Mouse (Mus musculus): ENCODE data around the gene Gm3005. TPM values are rescaled to one million over a fixed set of nuclear protein-coding genes. Genes with fewer than 3 reads are reported as not detected.
"Not testable (repeated sequence)": the region's sequence is repeated elsewhere in the genome, so short reads cannot be mapped to it uniquely, and the experiment has no call there.

Gm3005 gene
- 0.21 and 0.53 TPM in 2 replicates for polyA plus RNA-seq (2015; fragmentation: Nextera tagmentation; extraction: Ambion mirVana)

DNA sequence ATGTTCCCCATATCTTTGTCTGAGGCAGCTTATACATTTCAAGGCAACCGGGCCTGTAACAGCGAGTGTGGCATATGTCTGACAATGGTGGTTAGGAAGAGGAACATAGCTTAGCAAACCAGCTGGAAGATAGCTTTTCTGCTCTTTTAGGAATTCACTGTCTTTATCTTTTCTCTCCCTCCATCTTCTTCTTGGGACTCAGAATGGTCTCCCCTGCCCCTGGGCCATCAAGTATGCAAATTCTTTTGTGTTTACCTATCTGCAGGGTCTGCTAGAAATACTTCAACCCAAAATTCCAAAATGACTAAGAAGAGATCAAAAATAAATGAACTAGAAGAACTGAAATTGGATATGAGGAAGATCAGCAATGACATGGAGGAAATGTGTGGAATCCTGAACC lies at the start of gene Gm3005:
Gm3005 (plus strand) TSS at position 301 of the 400 bp plus-strand sequence.
- not testable (repeated sequence) for H3K4me3 ChIP-seq (replicated peaks; ENCODE audit: low read length); H3K9ac ChIP-seq (ENCODE audit: low read length); H3K4me2 ChIP-seq (ENCODE audit: low read depth, low read length); ATAC-seq (ENCODE audit: insufficient read depth, low FRiP score); H3K36me3 ChIP-seq (ENCODE audit: control insufficient read depth, insufficient read depth, low read length); H3K4me1 ChIP-seq (ENCODE audit: control insufficient read depth, insufficient read depth, low read length); H3K27me3 ChIP-seq (ENCODE audit: control insufficient read depth, insufficient read depth, low read length); H3K27ac ChIP-seq (ENCODE audit: low read length); H3K9me3 ChIP-seq (replicated peaks; ENCODE audit: control insufficient read depth, low read length)
- no CpG with 5 or more reads among the region's 2 CpGs for WGBS

DNA sequence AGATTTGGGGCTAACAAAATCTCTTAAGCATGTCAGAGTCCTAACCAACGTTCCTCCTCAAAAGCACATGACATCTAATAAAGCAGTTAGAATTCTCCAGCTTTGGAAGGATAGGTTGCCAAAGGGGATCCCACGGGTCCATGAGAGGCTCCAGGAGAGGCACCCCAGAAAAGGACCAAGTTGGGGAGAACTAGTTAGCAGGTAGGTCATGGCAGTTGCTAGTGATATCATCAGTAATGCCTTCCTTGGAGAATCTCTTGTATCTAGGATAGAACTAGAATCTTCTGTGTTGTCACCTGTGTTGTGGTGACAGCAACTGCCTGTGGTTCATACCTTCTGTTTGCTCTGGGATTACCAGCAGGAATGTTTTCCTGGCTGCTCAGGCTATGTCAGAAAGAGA lies 33.1 kb upstream of the Gm3005 start, which contains the start of gene Gm10413:
Gm10413 (plus strand) TSS at position 301 of the 400 bp plus-strand sequence.
- no CpG with 5 or more reads among the region's 2 CpGs for WGBS
- H3K4me1 ChIP-seq (ENCODE audit: control insufficient read depth, insufficient read depth, low read length); H3K9me3 ChIP-seq (replicated peaks; ENCODE audit: control insufficient read depth, low read length): not testable (repeated sequence)

DNA sequence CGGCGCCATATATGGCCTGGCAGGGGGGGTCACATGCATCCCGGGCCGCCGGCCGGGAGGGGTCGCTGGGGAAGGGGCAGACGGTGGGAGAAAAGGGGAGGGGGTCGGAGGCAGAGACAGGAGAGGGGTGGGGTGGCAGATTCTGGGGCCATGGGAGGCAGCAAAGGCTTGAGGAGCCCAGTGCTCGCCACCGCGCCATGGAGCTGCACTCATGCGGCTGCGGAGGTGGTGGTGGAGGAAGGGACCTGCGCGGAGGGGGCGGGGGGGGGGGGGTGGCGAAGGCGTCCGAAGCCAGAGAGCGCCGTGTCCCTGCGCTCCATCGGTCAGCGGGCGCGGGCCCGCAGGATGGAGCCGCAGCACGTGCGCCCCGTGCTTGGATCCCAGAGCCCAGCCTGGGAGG lies 15.6 kb upstream of the Gm3005 start, which contains the start of gene Gm10409:
Gm10409 (plus strand) TSS at position 301 of the 400 bp plus-strand sequence.
- H3K36me3 ChIP-seq (ENCODE audit: control insufficient read depth, insufficient read depth, low read length); H3K4me3 ChIP-seq (replicated peaks; ENCODE audit: low read length); H3K9me3 ChIP-seq (replicated peaks; ENCODE audit: control insufficient read depth, low read length); H3K4me2 ChIP-seq (ENCODE audit: low read depth, low read length); H3K27ac ChIP-seq (ENCODE audit: low read length); H3K9ac ChIP-seq (ENCODE audit: low read length); H3K4me1 ChIP-seq (ENCODE audit: control insufficient read depth, insufficient read depth, low read length); H3K27me3 ChIP-seq (ENCODE audit: control insufficient read depth, insufficient read depth, low read length); ATAC-seq (ENCODE audit: insufficient read depth, low FRiP score): not testable (repeated sequence)
- no CpG with 5 or more reads among the region's 32 CpGs for WGBS

More for the DNA sequence above, 33.1 kb upstream of the Gm3005 start, which contains the start of gene Gm10413:
- not testable (repeated sequence) for ATAC-seq (ENCODE audit: insufficient read depth, low FRiP score); H3K27me3 ChIP-seq (ENCODE audit: control insufficient read depth, insufficient read depth, low read length); H3K27ac ChIP-seq (ENCODE audit: low read length); H3K4me3 ChIP-seq (replicated peaks; ENCODE audit: low read length); H3K36me3 ChIP-seq (ENCODE audit: control insufficient read depth, insufficient read depth, low read length); H3K4me2 ChIP-seq (ENCODE audit: low read depth, low read length); H3K9ac ChIP-seq (ENCODE audit: low read length)

DNA sequence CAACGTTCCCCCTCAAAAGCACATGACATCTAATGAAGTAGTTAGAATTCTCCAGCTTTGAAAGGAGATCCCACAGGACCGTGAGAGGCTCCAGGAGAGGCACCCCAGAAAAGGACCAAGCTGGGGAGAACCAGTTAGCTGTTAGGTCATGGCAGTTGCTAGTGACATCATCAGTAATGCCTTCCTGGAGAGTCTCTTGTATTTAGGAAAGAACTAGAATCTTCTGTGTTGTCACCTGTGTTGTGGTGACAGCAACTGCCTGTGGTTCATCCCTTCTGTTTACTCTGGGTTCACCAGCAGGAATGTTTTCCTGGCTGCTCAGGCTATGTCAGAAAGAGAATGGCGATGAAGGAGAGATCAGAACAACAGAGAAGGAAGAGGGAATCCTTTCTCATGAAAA lies 21.2 kb downstream of the Gm3005 start, which contains the start of gene Gm10408:
Gm10408 (plus strand) TSS at position 301 of the 400 bp plus-strand sequence.
- not testable (repeated sequence) for H3K4me2 ChIP-seq (ENCODE audit: low read depth, low read length); H3K4me3 ChIP-seq (replicated peaks; ENCODE audit: low read length); H3K27ac ChIP-seq (ENCODE audit: low read length); H3K36me3 ChIP-seq (ENCODE audit: control insufficient read depth, insufficient read depth, low read length); H3K27me3 ChIP-seq (ENCODE audit: control insufficient read depth, insufficient read depth, low read length); H3K9me3 ChIP-seq (replicated peaks; ENCODE audit: control insufficient read depth, low read length); H3K9ac ChIP-seq (ENCODE audit: low read length); H3K4me1 ChIP-seq (ENCODE audit: control insufficient read depth, insufficient read depth, low read length); ATAC-seq (ENCODE audit: insufficient read depth, low FRiP score)
- no CpG with 5 or more reads among the region's 3 CpGs for WGBS

DNA sequence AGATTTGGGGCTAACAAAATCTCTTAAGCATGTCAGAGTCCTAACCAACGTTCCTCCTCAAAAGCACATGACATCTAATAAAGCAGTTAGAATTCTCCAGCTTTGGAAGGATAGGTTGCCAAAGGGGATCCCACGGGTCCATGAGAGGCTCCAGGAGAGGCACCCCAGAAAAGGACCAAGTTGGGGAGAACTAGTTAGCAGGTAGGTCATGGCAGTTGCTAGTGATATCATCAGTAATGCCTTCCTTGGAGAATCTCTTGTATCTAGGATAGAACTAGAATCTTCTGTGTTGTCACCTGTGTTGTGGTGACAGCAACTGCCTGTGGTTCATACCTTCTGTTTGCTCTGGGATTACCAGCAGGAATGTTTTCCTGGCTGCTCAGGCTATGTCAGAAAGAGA lies 206.3 kb downstream of the Gm3005 start, which contains the start of gene Gm3012:
Gm3012 (plus strand) TSS at position 301 of the 400 bp plus-strand sequence.
- not testable (repeated sequence) for H3K4me2 ChIP-seq (ENCODE audit: low read depth, low read length); H3K27me3 ChIP-seq (ENCODE audit: control insufficient read depth, insufficient read depth, low read length); H3K4me3 ChIP-seq (replicated peaks; ENCODE audit: low read length); ATAC-seq (ENCODE audit: insufficient read depth, low FRiP score); H3K4me1 ChIP-seq (ENCODE audit: control insufficient read depth, insufficient read depth, low read length); H3K27ac ChIP-seq (ENCODE audit: low read length); H3K36me3 ChIP-seq (ENCODE audit: control insufficient read depth, insufficient read depth, low read length); H3K9ac ChIP-seq (ENCODE audit: low read length); H3K9me3 ChIP-seq (replicated peaks; ENCODE audit: control insufficient read depth, low read length)
- WGBS = no CpG with 5 or more reads among the region's 2 CpGs

Other genes starting within 250 kb of the Gm3005 start
- not detected in 2 replicates for gene Gm5795, start 239.8 kb upstream of the Gm3005 start, polyA plus RNA-seq (2015; fragmentation: Nextera tagmentation; extraction: Ambion mirVana)
- gene D830030K20Rik, start 219.6 kb upstream of the Gm3005 start, polyA plus RNA-seq (2015; fragmentation: Nextera tagmentation; extraction: Ambion mirVana) = 3.8 and 5.5 TPM in 2 replicates
- not detected in 2 replicates for gene Gm2956, start 95.5 kb upstream of the Gm3005 start, polyA plus RNA-seq (2015; fragmentation: Nextera tagmentation; extraction: Ambion mirVana)
- not detected in 2 replicates for gene Gm10413, start 33.0 kb upstream of the Gm3005 start, polyA plus RNA-seq (2015; fragmentation: Nextera tagmentation; extraction: Ambion mirVana)
- 0.74 and 0.89 TPM in 2 replicates for gene Gm10409, start 15.5 kb upstream of the Gm3005 start, polyA plus RNA-seq (2015; fragmentation: Nextera tagmentation; extraction: Ambion mirVana)
- gene Gm10408, start 21.3 kb downstream of the Gm3005 start, polyA plus RNA-seq (2015; fragmentation: Nextera tagmentation; extraction: Ambion mirVana) = not detected in 2 replicates
- not detected in 2 replicates for gene Gm3012, start 206.4 kb downstream of the Gm3005 start, polyA plus RNA-seq (2015; fragmentation: Nextera tagmentation; extraction: Ambion mirVana)
- gene Gm3020, start 223.9 kb downstream of the Gm3005 start, polyA plus RNA-seq (2015; fragmentation: Nextera tagmentation; extraction: Ambion mirVana) = 0.74 and 0.89 TPM in 2 replicates